Mouse (Mus musculus) kidney, adult 2 months (tissue): ENCODE results near the gene Arid2. TPM values are rescaled to one million over a fixed set of nuclear protein-coding genes. Genes with fewer than 3 reads are reported as not detected.

Experiments used
- DNase-seq: peaks from one replicate; pipeline ENCODE4 v3.0.0; 2021
- H3K27ac ChIP-seq: fragments of 200-500 bp; 2 replicates; pipeline ENCODE4 v1.5.1; 2012; ENCODE audit warnings: low read depth, low read length, control low read depth, inconsistent platforms; ENCODE audit not compliant: insufficient read depth
- H3K27me3 ChIP-seq: fragments of 200-500 bp; replicated peaks from 2 replicates; pipeline ENCODE4 v1.6.1; 2012; ENCODE audit warnings: mild to moderate bottlenecking, moderate library complexity, low read length, inconsistent platforms; ENCODE audit not compliant: control insufficient read depth, insufficient read depth
- H3K36me3 ChIP-seq: fragments of 200-500 bp; 2 replicates; pipeline ENCODE4 v1.6.1; 2012; ENCODE audit warnings: mild to moderate bottlenecking, moderate library complexity, low read length, inconsistent platforms; ENCODE audit not compliant: control insufficient read depth, insufficient read depth
- H3K4me1 ChIP-seq: fragments of 200-500 bp; 2 replicates; pipeline ENCODE4 v1.6.1; 2011; ENCODE audit warnings: low read length; ENCODE audit not compliant: control insufficient read depth, insufficient read depth
- H3K4me3 ChIP-seq: fragments of 200-500 bp; 2 replicates; pipeline ENCODE4 v1.5.1; 2011; ENCODE audit warnings: mild to moderate bottlenecking, low read depth, low read length, control low read depth; ENCODE audit not compliant: insufficient read depth
- CTCF ChIP-seq: fragments of 200-500 bp; conservative IDR thresholded peaks from 2 replicates; pipeline ENCODE4 v1.5.1; 2011; ENCODE audit warnings: low read depth, mild to moderate bottlenecking, control low read depth, low read length, moderate library complexity, mixed read lengths; ENCODE audit not compliant: insufficient read depth, insufficient read length
- POLR2A ChIP-seq: fragments of 200-500 bp; IDR thresholded peaks from one replicate; pipeline ENCODE4 v1.6.1; 2011; ENCODE audit warnings: low read depth, low read length, control low read depth
- WGBS: fragments of 180-500 bp; shearing (Covaris S2); methylation state at CpG from one replicate; pipeline ENCODE4 v1.1.7; 2018; 5-methylcytosine and 5-hydroxymethylcytosine counted together
- polyA plus RNA-seq: library from polyadenylated mRNA; depleted of rRNA; stranded (reverse); fragments of >200 nt; gene quantifications from 2 replicates; pipeline ENCODE4 v1.2.3, GENCODE M21; 2012

Arid2 gene
- polyA plus RNA-seq, 1 experiment: 11.8 TPM

DNA sequence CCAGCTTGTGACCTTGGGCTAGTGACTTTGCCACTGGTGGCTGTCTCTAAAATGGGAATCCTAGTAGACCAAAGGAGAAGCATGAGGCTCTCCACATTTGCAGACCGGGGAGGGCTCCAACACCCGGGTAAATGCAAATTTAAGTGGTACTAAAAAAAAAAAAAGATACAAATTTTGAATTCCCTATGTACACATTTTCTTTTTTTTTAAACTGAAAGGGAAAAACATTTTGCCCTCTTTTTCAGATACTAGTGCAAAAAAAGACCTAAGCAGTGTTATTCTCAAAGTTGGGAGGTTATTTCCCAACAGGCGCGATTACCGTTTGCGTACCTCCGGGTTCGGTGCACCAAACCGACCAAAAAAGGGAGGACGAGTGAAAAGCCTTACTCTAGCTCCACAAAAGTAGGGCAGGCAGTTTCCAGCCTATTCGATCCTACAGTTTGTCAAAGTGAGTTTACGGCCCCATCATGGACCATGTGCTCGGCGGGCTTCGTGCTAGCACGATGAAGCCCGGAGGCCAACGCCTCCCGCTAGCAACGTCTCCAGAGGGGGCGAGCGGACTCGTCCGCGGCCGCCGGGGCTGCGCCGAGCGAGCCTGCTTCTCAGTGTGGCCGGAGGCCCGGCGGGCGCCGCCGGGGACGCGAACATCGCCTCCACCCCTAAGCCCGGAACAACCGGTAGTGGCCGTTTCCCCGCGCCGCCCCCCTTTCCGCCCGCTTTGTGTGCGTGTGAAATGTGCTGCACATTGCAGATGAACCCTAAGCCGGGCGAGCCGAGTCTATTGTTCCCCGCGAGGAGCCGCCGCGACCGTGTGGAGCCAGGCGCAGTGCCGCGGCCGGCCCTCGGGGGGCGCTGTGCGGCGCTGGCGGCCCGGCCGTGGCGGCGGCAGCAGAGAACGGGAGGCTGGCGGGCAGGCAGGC lies 1.0 kb upstream of the Arid2 start:
- H3K27me3 ChIP-seq: no peaks in the 10 kb centered on the region
- H3K4me1 ChIP-seq: peaks cover 11% of the 10 kb centered on the region
- H3K4me3 ChIP-seq: peak overlapping the region; percentile 100
- WGBS: 2% methylated on average over 72 of the region's 72 CpGs
- TF ChIP-seq POLR2A (peak; percentile 29), CTCF (peak; percentile 55)
- no peaks in the 10 kb centered on the region for H3K36me3 ChIP-seq
- peak overlapping the region; percentile 96 for H3K27ac ChIP-seq
- DNase-seq: peak; percentile 98

DNA sequence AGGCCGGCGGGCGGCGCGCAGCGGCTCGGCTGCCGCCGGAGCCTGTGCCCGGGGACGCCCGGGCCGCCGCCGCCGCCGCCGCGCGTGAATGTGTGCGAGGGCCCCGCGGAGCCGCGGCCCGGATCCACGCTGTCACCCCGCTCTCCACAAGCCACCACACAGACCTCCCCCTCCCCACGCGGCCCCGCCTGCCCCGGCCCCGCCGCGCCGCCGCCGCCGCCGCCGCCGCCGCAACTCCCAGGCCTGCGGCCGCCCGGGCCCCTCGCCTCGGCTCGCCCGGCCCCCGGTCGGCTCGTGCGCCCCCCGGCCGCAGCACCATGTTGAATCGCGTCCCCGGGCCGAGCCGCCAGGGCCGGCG lies 404 bp upstream of the Arid2 start:
- Histone ChIP-seq H3K27me3 (no peaks in the 10 kb centered on the region), H3K4me1 (peaks cover 7% of the 10 kb centered on the region; the same call in 1 of the 2 replicates), H3K36me3 (no peaks in the 10 kb centered on the region), H3K27ac (peak overlapping the region; percentile 90), H3K4me3 (peak overlapping the region; percentile 100)
- DNase-seq: no peak
- TF ChIP-seq CTCF (no peak), POLR2A (no peak)
- 5% methylated on average over 40 of the region's 63 CpGs for WGBS

DNA sequence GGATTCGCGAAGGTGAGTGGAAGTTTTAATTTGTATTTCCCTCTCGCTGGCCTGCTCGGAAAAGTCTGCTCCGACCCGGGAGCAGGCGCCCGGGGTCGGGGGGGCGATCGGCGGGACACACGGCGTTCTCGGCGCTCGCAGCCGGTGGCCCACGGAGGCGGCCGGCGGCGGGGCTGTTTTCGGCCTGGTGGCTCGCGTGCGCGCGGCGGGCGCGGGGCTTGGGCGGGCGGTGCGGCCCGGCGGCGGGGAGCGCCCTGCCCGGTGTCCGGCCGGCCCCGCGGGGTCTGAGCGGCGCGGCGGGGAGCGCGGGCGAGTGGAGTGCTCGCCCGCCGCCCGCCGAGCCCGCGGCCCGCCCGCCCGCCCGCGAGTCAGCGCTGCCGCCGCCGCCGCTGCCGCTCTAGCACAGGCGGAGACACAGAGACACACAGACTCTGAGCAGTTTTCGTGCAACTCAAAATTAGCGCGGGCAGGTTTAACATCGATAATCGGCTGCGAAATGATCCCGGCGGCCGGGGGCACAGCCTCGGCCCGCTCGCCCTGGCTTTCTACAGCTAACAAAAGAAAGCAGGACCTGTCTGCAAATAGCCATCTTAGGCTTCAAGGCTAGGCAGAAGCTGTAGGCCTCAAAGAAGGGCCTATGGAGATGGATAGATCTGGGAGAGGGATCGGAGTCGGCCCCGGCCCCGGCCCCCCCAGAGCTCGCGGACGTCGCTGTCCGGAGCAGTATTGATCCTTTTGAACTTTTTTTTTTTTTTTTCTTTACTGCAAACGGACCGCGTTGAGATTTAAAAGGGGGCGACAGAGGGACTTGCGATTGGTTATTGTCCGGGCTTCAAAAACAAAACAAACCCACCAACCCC lies 888 bp downstream of the Arid2 start:
- peak overlapping the region; percentile 100 for H3K4me3 ChIP-seq
- H3K27ac ChIP-seq: peak overlapping the region; percentile 100
- H3K4me1 ChIP-seq: peaks cover 7% of the 10 kb centered on the region; the same call in 1 of the 2 replicates
- DNase-seq: peak; percentile 61
- TF ChIP-seq CTCF (no peak), POLR2A (no peak)
- no peaks in the 10 kb centered on the region for H3K36me3 ChIP-seq
- H3K27me3 ChIP-seq: no peaks in the 10 kb centered on the region
- 4% methylated on average over 85 of the region's 97 CpGs for WGBS

DNA sequence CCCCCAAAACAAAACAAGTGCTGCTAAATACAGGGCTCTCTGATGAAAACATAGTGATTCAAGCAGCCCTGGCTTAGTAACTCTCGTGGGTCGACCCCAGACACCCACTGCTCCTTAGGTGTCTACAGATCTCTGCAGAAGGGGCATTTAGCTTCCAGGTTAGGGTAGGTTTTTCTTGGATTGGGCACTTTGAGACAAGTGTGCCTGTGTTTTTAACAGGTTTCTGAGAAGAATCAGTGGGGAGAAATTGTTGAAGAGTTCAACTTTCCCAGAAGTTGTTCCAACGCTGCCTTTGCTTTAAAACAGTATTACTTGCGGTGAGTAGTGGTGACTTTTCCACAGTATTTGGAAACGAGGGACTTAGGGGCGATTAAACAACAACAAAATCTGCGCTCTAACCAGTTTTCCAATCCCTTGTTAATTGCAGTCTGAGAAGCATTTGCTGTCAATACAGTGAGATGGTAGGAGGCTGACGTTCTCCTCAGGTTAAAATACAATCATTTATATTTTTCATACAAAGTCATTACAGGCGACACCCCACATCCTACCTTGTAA lies 1.6 kb downstream of the Arid2 start:
- Histone ChIP-seq H3K27me3 (no peaks in the 10 kb centered on the region), H3K27ac (peak overlapping the region; percentile 98), H3K4me3 (peak overlapping the region; percentile 100), H3K36me3 (no peaks in the 10 kb centered on the region), H3K4me1 (peaks cover 6% of the 10 kb centered on the region; the same call in 1 of the 2 replicates)
- TF ChIP-seq POLR2A: no peak
- TF ChIP-seq CTCF: no peak
- WGBS: 1% methylated on average over 9 of the region's 9 CpGs
- no peak for DNase-seq

DNA sequence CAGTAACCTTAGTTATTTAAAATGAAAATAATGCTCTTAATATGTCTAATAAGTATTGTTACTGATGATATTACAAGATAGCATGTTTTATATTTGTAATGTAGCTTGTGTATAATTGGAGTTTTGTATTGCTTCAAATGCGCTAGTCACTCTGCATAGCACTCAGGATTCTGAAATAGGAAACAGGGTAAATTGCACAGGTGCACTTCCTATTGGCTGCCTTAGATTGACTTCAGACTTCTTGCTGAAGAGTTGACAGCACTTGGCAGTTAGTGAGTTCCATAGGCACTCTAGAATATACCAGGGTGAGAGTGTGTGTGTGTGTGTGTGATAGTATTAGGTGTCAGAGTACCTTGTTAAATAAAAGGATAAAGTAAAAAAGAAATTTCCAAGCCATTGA lies 2.7 kb downstream of the Arid2 start:
- H3K27ac ChIP-seq: no peak overlapping the region
- H3K4me1 ChIP-seq: peaks cover 3% of the 10 kb centered on the region; the same call in 1 of the 2 replicates
- no peaks in the 10 kb centered on the region for H3K36me3 ChIP-seq
- TF ChIP-seq CTCF (no peak), POLR2A (no peak)
- H3K4me3 ChIP-seq: no peak overlapping the region
- no peak for DNase-seq
- no peaks in the 10 kb centered on the region for H3K27me3 ChIP-seq
- WGBS: 87% methylated on average over 1 of the region's 1 CpGs

DNA sequence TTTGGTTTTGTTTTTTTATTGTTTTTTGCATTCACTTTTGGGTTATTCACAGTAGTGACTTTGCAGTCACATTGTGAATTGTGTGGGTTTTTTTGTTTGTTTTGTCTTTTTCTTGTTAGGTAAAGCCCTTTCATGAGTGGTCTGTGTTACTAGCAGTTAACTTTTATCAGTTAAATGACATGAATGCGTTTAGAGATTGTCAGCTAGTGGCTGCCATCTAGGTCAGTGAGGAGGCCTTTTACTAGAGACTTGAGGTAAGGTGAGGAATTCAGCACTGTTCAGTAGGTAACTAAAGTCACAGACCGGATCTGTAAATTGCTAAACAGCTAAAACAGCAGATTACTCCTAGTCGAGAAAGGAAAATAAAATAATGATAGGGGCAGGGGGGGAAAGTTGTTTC lies 6.1 kb downstream of the Arid2 start:
- DNase-seq: no peak
- TF ChIP-seq CTCF (no peak), POLR2A (no peak)
- Histone ChIP-seq H3K27me3 (no peaks in the 10 kb centered on the region), H3K4me3 (no peak overlapping the region), H3K36me3 (no peaks in the 10 kb centered on the region), H3K4me1 (peaks cover 7% of the 10 kb centered on the region; the same call in 1 of the 2 replicates), H3K27ac (no peak overlapping the region)
- WGBS: 45% methylated on average over 3 of the region's 3 CpGs

DNA sequence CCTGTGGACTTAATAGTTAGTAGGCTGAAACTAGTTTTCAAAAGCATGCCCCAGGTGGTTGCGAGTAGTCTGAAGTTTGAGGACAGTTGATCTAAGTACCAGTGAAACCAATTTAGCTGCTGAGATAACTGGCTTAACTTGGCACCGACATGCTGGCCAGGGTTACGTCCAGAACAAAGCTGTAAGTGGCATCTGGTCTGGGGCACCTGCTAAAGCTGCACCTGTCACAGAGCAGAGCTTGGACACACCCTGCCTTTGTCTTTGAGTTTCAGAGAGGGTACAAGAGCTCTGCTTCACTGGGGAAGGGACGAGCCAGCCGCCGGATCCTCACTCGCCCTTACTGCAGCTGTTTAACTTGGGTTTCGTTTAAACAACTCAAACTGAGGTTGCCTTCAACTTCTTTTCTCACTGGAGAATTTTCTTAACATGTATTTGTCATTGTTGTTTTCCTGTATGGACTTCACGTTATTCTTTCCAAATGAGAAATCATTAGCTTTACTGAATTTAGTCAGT lies 9.8 kb downstream of the Arid2 start:
- H3K4me1 ChIP-seq: peaks cover 4% of the 10 kb centered on the region; the same call in 1 of the 2 replicates
- no peaks in the 10 kb centered on the region for H3K36me3 ChIP-seq
- H3K4me3 ChIP-seq: no peak overlapping the region
- H3K27ac ChIP-seq: no peak overlapping the region
- TF ChIP-seq POLR2A: no peak
- no peak for TF ChIP-seq CTCF
- 78% methylated on average over 9 of the region's 9 CpGs for WGBS
- DNase-seq: no peak
- H3K27me3 ChIP-seq: no peaks in the 10 kb centered on the region
